Mouse (Mus musculus) intestine, postnatal 0 days (tissue): ENCODE results near the gene Krt8. TPM values are rescaled to one million over a fixed set of nuclear protein-coding genes. Genes with fewer than 3 reads are reported as not detected.
"Not testable (repeated sequence)": the region's sequence is repeated elsewhere in the genome, so short reads cannot be mapped to it uniquely, and the experiment has no call there.

ENCODE experiments used
- ATAC-seq: fragments of 200-750 bp; cut with Nextera tagmentation; 2 replicates; pipeline ENCODE4 v1.8.0; 2017; ENCODE audit warnings: mild to moderate bottlenecking, moderate TSS enrichment, moderate library complexity
- H3K27ac ChIP-seq: fragments of 300-500 bp; sonication (generic); 2 replicates; pipeline ENCODE4 v1.5.1; 2014; ENCODE audit warnings: mild to moderate bottlenecking, low read depth, low read length, moderate library complexity
- H3K27me3 ChIP-seq: fragments of 300-500 bp; sonication (generic); replicated peaks from 2 replicates; pipeline ENCODE4 v1.6.1; 2014; ENCODE audit warnings: low read length, mixed read lengths; ENCODE audit not compliant: control insufficient read depth, insufficient read depth
- H3K36me3 ChIP-seq: fragments of 300-500 bp; sonication (generic); 2 replicates; pipeline ENCODE4 v1.6.1; 2014; ENCODE audit warnings: mild to moderate bottlenecking, moderate library complexity; ENCODE audit not compliant: control insufficient read depth, insufficient read depth
- H3K4me1 ChIP-seq: fragments of 300-500 bp; sonication (generic); replicated peaks from 2 replicates; pipeline ENCODE4 v1.6.1; 2014; ENCODE audit warnings: antibody characterized with exemption, low read length, mixed read lengths; ENCODE audit not compliant: control insufficient read depth, insufficient read depth
- H3K4me2 ChIP-seq: fragments of 300-500 bp; sonication (generic); replicated peaks from 2 replicates; pipeline ENCODE4 v1.6.1; 2014; ENCODE audit warnings: low read depth, mild to moderate bottlenecking, moderate library complexity
- H3K4me3 ChIP-seq: fragments of 300-500 bp; sonication (generic); 2 replicates; pipeline ENCODE4 v1.5.1; 2014; ENCODE audit warnings: low read depth, low read length
- H3K9ac ChIP-seq: fragments of 300-500 bp; sonication (generic); 2 replicates; pipeline ENCODE4 v1.6.1; 2014; ENCODE audit warnings: mild to moderate bottlenecking, low read depth, low read length
- H3K9me3 ChIP-seq: fragments of 300-500 bp; sonication (generic); 2 replicates; pipeline ENCODE4 v1.6.1; 2016; ENCODE audit warnings: mixed run types; ENCODE audit not compliant: control insufficient read depth
- CTCF ChIP-seq: sonication (generic); IDR thresholded peaks from 2 replicates; pipeline ENCODE4 v1.5.1; 2016; ENCODE audit warnings: low read depth, mild to moderate bottlenecking, control low read depth, antibody characterized with exemption, moderate library complexity
- WGBS: fragments of 180-500 bp; shearing (Covaris S2); extraction: QIAGEN DNeasy Blood & Tissue Kit; methylation state at CpG from one replicate; pipeline ENCODE4 v1.1.7; 2014; 5-methylcytosine and 5-hydroxymethylcytosine counted together
- polyA plus RNA-seq: library from polyadenylated mRNA; unstranded; fragments of >200 nt; fragmentation: Nextera tagmentation; extraction: Ambion mirVana; gene quantifications from 2 replicates; pipeline ENCODE4 v1.2.1, GENCODE M21; 2015

Gene Krt8
- polyA plus RNA-seq, 1 experiment from 2014 or later = 1,037 TPM

DNA sequence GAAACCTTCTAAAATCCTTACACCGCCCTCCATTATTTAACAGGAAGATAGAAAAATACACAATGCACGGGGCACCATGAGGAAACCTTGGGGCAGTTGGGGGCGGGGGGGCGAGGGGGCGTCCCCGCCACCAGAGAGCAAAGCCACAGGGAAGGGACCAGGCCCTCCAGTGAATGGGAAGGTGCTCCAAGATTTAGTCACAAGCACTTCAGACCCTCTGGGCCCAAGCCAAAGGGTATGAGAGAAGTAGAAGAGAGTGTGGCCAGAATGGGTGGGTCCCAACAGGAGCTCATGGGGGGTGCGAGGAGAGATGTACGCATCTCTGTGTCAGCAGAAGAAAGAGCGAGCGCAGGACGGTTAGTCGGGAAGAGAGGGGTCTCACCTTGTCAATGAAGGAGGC is 766 bp downstream of the Krt8 start:
- Histone ChIP-seq H3K4me3 (peak overlapping the region; percentile 67), H3K36me3 (peaks cover 16% of the 10 kb centered on the region; the same call in 1 of the 2 replicates), H3K27ac (peak overlapping the region; percentile 83), H3K9ac (peak overlapping the region; percentile 60), H3K9me3 (no peaks in the 10 kb centered on the region), H3K27me3 (no peaks in the 10 kb centered on the region), H3K4me1 (peaks cover 11% of the 10 kb centered on the region), H3K4me2 (peak overlapping the region; percentile 74)
- no peak for ATAC-seq
- 16% methylated on average over 12 of the region's 12 CpGs for WGBS
- no peak for TF ChIP-seq CTCF

DNA sequence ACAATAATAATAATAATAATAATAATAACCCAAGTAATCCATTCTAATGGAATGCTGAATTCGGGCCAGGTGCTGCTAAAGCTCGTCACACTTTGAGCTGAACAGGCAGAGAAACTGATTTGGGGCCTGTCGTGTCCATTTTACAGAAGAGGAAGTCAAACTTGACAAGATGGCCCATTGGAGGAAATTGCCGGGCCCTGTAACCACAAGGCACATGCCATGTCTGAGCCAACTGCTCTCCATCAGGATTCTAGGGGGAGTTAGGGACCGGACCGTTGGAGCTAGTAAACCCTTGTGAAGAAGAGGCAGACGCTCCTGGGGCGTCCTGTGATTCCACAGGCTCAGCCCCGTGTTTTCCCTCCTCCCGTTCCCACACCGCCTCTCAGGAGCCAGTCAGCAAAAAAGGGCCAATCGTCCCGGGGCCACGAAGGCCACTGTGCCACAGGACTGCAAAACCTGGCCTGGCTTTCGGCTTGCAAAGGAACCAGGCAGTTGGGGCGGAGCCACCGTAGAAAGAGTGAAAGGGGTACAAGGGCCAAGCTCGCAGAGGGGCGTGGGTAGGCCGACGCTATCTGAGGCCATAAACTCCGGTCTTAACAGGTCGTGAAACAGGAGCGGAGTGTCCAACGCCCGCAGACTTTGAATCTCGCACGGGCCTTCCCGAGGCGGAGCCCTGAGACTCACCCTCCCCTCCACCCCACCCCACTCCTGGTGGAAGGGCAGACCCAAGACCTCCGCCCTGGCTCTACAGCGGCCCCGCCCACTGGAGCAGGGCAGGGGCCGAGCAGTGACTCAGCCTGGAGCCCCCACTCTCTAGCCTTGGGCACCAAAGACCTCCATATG is 1.4 kb downstream of the Krt8 start:
- 7% methylated on average over 34 of the region's 34 CpGs for WGBS
- no peaks in the 10 kb centered on the region for H3K9me3 ChIP-seq
- H3K27ac ChIP-seq = peak overlapping the region; percentile 83
- ATAC-seq = peak; percentile 85
- H3K4me3 ChIP-seq = peak overlapping the region; percentile 67
- TF ChIP-seq CTCF = no peak
- peaks cover 11% of the 10 kb centered on the region for H3K4me1 ChIP-seq
- H3K4me2 ChIP-seq = peak overlapping the region; percentile 74
- peak overlapping the region; percentile 60 for H3K9ac ChIP-seq
- H3K27me3 ChIP-seq = no peaks in the 10 kb centered on the region
- peaks cover 23% of the 10 kb centered on the region; the same call in 1 of the 2 replicates for H3K36me3 ChIP-seq

DNA sequence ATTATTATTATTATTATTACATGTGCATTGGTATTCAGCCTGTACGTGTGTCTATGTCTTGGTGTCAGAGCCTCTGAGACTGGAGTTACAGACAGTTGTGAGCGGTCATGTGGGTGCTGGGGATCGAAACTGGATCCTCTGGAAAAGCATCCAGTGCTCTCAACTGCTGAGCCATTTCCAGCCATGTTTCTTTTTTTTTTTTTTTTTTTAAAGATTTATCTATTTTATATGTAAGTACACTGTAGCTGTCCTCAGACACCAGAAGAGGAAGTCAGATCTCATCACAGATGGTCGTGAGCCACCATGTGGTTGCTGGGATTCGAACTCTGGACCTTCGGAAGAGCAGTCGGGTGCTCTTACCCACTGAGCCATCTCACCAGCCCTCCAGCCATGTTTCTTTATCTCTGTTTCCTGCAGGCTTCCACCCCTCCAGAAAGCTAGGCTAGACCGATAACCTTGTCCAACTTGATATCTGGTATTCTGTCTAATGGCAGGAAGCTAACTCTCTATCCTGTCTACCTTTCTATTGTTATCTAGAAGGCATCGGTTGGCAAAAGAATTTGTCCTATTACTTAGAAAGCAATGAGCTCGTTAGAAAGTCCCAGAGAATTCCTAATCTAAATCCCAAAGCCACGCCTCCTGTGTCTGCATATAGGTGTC is 4.5 kb downstream of the Krt8 start:
- 78% methylated on average over 11 of the region's 11 CpGs for WGBS
- H3K36me3 ChIP-seq = peaks cover 27% of the 10 kb centered on the region; the same call in 1 of the 2 replicates
- H3K9ac ChIP-seq = no peak overlapping the region
- H3K4me2 ChIP-seq = no peak overlapping the region
- H3K9me3 ChIP-seq = no peaks in the 10 kb centered on the region
- H3K4me3 ChIP-seq = no peak overlapping the region
- no peak for ATAC-seq
- H3K4me1 ChIP-seq = no peaks in the 10 kb centered on the region
- no peak overlapping the region for H3K27ac ChIP-seq
- TF ChIP-seq CTCF = no peak
- no peaks in the 10 kb centered on the region for H3K27me3 ChIP-seq

DNA sequence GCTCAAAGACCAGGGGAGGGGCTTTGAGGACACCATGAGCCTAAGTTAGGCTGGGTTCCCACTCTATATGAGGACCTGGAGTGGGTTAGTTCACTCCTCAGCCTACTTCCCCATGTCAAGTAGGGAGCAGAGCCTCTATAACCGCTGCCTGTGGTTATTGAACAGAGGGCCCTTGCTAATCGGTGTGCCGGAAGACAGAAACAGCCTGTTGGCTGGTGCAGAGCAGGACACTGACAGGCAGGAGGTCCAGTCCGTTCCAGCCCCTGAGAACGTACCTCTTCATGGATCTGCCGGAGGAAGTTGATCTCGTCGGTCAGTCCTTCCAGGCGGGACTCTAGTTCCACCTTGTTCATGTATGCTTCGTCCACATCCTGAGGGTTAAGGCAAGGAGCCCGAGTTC is 5.1 kb downstream of the Krt8 start:
- Histone ChIP-seq H3K36me3 (peaks cover 27% of the 10 kb centered on the region; the same call in 1 of the 2 replicates), H3K4me3 (no peak overlapping the region), H3K4me2 (no peak overlapping the region), H3K27ac (no peak overlapping the region), H3K9me3 (no peaks in the 10 kb centered on the region), H3K4me1 (0 out of 2 replicates have a peak, but pooled peaks cover under 1% of the 10 kb centered on the region), H3K27me3 (no peaks in the 10 kb centered on the region), H3K9ac (no peak overlapping the region)
- TF ChIP-seq CTCF = no peak
- ATAC-seq = no peak
- WGBS = 91% methylated on average over 11 of the region's 11 CpGs

DNA sequence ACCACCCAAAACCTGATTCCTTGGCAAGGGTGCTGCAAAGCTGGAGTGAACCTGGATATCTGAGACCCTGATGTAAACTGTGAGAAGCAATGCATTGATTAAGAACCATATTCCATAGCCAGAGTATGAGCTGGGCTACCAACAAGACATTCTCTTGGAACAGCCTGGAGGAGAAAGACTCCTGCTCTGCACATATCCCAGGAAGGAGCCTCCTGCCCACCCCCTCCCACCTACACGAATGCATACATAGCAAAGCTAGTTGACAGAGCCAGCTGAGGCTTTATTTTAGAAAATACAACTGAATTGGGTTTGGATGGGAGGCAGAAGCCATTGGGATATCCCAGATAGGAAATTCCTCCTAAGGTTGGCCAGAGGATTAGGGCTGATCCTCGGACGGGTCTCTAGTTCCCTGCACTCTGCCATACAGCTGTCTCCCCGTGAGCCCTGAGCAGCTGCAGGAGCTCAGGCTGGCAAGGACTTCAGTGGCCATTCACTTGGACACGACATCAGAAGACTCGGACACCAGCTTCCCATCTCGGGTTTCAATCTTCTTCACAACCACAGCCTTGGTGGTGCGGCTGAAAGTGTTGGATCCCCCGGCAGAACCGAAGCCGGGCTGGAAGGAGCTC is 7.7 kb downstream of the Krt8 start:
- peaks cover 27% of the 10 kb centered on the region; the same call in 1 of the 2 replicates for H3K36me3 ChIP-seq
- not testable (repeated sequence) for H3K4me3 ChIP-seq, H3K9me3 ChIP-seq, H3K9ac ChIP-seq, H3K4me1 ChIP-seq, ATAC-seq, H3K4me2 ChIP-seq, H3K27me3 ChIP-seq
- WGBS = 77% methylated on average over 11 of the region's 11 CpGs
- H3K27ac ChIP-seq = 0 out of 2 replicates have a peak overlapping the region, but pooled peaks have one; percentile 60
